Mouse (Mus musculus): Measurements from ENCODE around the gene Cct8. TPM values are rescaled to one million over a fixed set of nuclear protein-coding genes. Genes with fewer than 3 reads are reported as not detected.
"Not testable (repeated sequence)": the region's sequence is repeated elsewhere in the genome, so short reads cannot be mapped to it uniquely, and the experiment has no call there.

Gene Cct8
- polyA plus RNA-seq, 1 experiment from 2014 or later: 220 TPM

- peak overlapping the region; percentile 97 for H3K9ac ChIP-seq
- whole genome bisulfite sequencing (ENCODE audit: insufficient replicate concordance): under 1% methylated on average over 39 of the region's 39 CpGs
- ATAC-seq (ENCODE audit: insufficient read depth): peak; percentile 54
Observed at GRCm38 (mm10) chr16:87494955-87495655, 568 bp downstream of the Cct8 start.

GRCm38 (mm10) chr16:87492191-87492792 is 3.4 kb downstream of the Cct8 start:
- H3K36me3 ChIP-seq (replicated peaks): peaks cover 69% of the 10 kb centered on the region

More at GRCm38 (mm10) chr16:87494955-87495655, 568 bp downstream of the Cct8 start:
- Histone ChIP-seq H3K27ac (replicated peaks) (peak overlapping the region; percentile 82), H3K9me3 (replicated peaks) (no peaks in the 10 kb centered on the region), H3K27me3 (no peaks in the 10 kb centered on the region), H3K4me2 (peak overlapping the region; percentile 85), H3K36me3 (replicated peaks) (peaks cover 41% of the 10 kb centered on the region), H3K4me3 (replicated peaks) (peak overlapping the region; percentile 99), H3K4me1 (replicated peaks) (peaks cover 20% of the 10 kb centered on the region)

GRCm38 (mm10) chr16:87488605-87489004 is 7.1 kb downstream of the Cct8 start:
- 53% methylated on average over 2 of the region's 2 CpGs for WGBS (ENCODE audit: insufficient replicate concordance)
- Histone ChIP-seq H3K27me3 (no peaks in the 10 kb centered on the region), H3K36me3 (replicated peaks) (peaks cover 98% of the 10 kb centered on the region), H3K4me3 (replicated peaks) (no peak overlapping the region), H3K27ac (replicated peaks) (no peak overlapping the region), H3K4me1 (replicated peaks) (no peaks in the 10 kb centered on the region), H3K9ac (no peak overlapping the region), H3K9me3 (replicated peaks) (no peaks in the 10 kb centered on the region), H3K4me2 (no peak overlapping the region)
- ATAC-seq (ENCODE audit: insufficient read depth): no peak

More at GRCm38 (mm10) chr16:87492191-87492792, 3.4 kb downstream of the Cct8 start:
- peaks cover 20% of the 10 kb centered on the region for H3K4me1 ChIP-seq (replicated peaks)
- not testable (repeated sequence) for H3K27ac ChIP-seq (replicated peaks); H3K4me3 ChIP-seq (replicated peaks); ATAC-seq (ENCODE audit: insufficient read depth); H3K27me3 ChIP-seq; H3K9me3 ChIP-seq (replicated peaks); H3K4me2 ChIP-seq; H3K9ac ChIP-seq
- WGBS (ENCODE audit: insufficient replicate concordance): 84% methylated on average over 12 of the region's 12 CpGs

GRCm38 (mm10) chr16:87486739-87487138 is 8.9 kb downstream of the Cct8 start:
- Histone ChIP-seq H3K27ac (replicated peaks) (no peak overlapping the region), H3K27me3 (no peaks in the 10 kb centered on the region), H3K36me3 (replicated peaks) (peaks cover 96% of the 10 kb centered on the region), H3K9ac (no peak overlapping the region), H3K9me3 (replicated peaks) (no peaks in the 10 kb centered on the region), H3K4me3 (replicated peaks) (no peak overlapping the region), H3K4me2 (no peak overlapping the region), H3K4me1 (replicated peaks) (no peaks in the 10 kb centered on the region)
- WGBS (ENCODE audit: insufficient replicate concordance): 89% methylated on average over 5 of the region's 5 CpGs
- no peak for ATAC-seq (ENCODE audit: insufficient read depth)

GRCm38 (mm10) chr16:87484367-87484766 is 11.3 kb downstream of the Cct8 start:
- no peaks in the 10 kb centered on the region for H3K4me1 ChIP-seq (replicated peaks)
- H3K9me3 ChIP-seq (replicated peaks): no peaks in the 10 kb centered on the region
- H3K27me3 ChIP-seq: no peaks in the 10 kb centered on the region
- H3K4me3 ChIP-seq (replicated peaks): no peak overlapping the region
- peaks cover 91% of the 10 kb centered on the region for H3K36me3 ChIP-seq (replicated peaks)
- no peak overlapping the region for H3K27ac ChIP-seq (replicated peaks)
- H3K9ac ChIP-seq: no peak overlapping the region
- ATAC-seq (ENCODE audit: insufficient read depth): no peak
- H3K4me2 ChIP-seq: no peak overlapping the region
- WGBS (ENCODE audit: insufficient replicate concordance): 83% methylated on average over 5 of the region's 5 CpGs

- Histone ChIP-seq H3K36me3 (replicated peaks) (peaks cover 80% of the 10 kb centered on the region), H3K27me3 (no peaks in the 10 kb centered on the region), H3K4me3 (replicated peaks) (no peak overlapping the region), H3K27ac (replicated peaks) (no peak overlapping the region), H3K4me2 (no peak overlapping the region), H3K9ac (no peak overlapping the region), H3K4me1 (replicated peaks) (no peaks in the 10 kb centered on the region), H3K9me3 (replicated peaks) (no peaks in the 10 kb centered on the region)
- 77% methylated on average over 4 of the region's 4 CpGs for WGBS (ENCODE audit: insufficient replicate concordance)
- ATAC-seq (ENCODE audit: insufficient read depth): no peak
Observed at GRCm38 (mm10) chr16:87470579-87470978, 25.1 kb downstream of the Cct8 start.

- no peak overlapping the region for H3K27ac ChIP-seq (replicated peaks)
- no peaks in the 10 kb centered on the region for H3K27me3 ChIP-seq
- H3K4me1 ChIP-seq (replicated peaks): peaks cover 26% of the 10 kb centered on the region
- H3K4me2 ChIP-seq: no peak overlapping the region
- no peak for ATAC-seq (ENCODE audit: insufficient read depth)
- H3K9ac ChIP-seq: no peak overlapping the region
- H3K4me3 ChIP-seq (replicated peaks): no peak overlapping the region
- 91% methylated on average over 3 of the region's 3 CpGs for WGBS (ENCODE audit: insufficient replicate concordance)
- no peaks in the 10 kb centered on the region for H3K9me3 ChIP-seq (replicated peaks)
- peaks cover 43% of the 10 kb centered on the region for H3K36me3 ChIP-seq (replicated peaks)
Observed at GRCm38 (mm10) chr16:87458752-87459151, 36.9 kb downstream of the Cct8 start.

GRCm38 (mm10) chr16:87455180-87455611 is 40.5 kb downstream of the Cct8 start:
- no peaks in the 10 kb centered on the region for H3K27me3 ChIP-seq
- ATAC-seq (ENCODE audit: insufficient read depth): peak; percentile 78
- H3K27ac ChIP-seq (replicated peaks): peak overlapping the region; percentile 78
- H3K4me2 ChIP-seq: peak overlapping the region; percentile 81
- peak overlapping the region; percentile 87 for H3K9ac ChIP-seq
- WGBS (ENCODE audit: insufficient replicate concordance): under 1% methylated on average over 38 of the region's 38 CpGs
- H3K4me1 ChIP-seq (replicated peaks): peaks cover 26% of the 10 kb centered on the region
- H3K4me3 ChIP-seq (replicated peaks): peak overlapping the region; percentile 89
- H3K9me3 ChIP-seq (replicated peaks): no peaks in the 10 kb centered on the region
- peaks cover 16% of the 10 kb centered on the region; the same call in 1 of the 2 replicates for H3K36me3 ChIP-seq (replicated peaks)

- peak within 1 kb of the TSS; percentile 78 for H3K27ac ChIP-seq (replicated peaks)
- 14% methylated on average over 45 of the region's 45 CpGs for WGBS (ENCODE audit: insufficient replicate concordance)
- ATAC-seq (ENCODE audit: insufficient read depth): peak; percentile 96
Observed at GRCm38 (mm10) chr16:87454419-87455179, 41.1 kb downstream of the Cct8 start, which contains the start of gene Usp16. Gene Usp16, plus strand, starts transcription at chr16:87454703.

GRCm38 (mm10) chr16:87453226-87453625 is 42.4 kb downstream of the Cct8 start:
- no peaks in the 10 kb centered on the region for H3K27me3 ChIP-seq
- WGBS (ENCODE audit: insufficient replicate concordance): 82% methylated on average over 2 of the region's 2 CpGs
- H3K9me3 ChIP-seq (replicated peaks): no peaks in the 10 kb centered on the region
- no peak for ATAC-seq (ENCODE audit: insufficient read depth)
- H3K27ac ChIP-seq (replicated peaks): no peak overlapping the region
- no peak overlapping the region for H3K4me3 ChIP-seq (replicated peaks)
- H3K9ac ChIP-seq: no peak overlapping the region
- H3K4me2 ChIP-seq: no peak overlapping the region
- H3K36me3 ChIP-seq (replicated peaks): no peaks in the 10 kb centered on the region
- peaks cover 26% of the 10 kb centered on the region for H3K4me1 ChIP-seq (replicated peaks)

More at GRCm38 (mm10) chr16:87454419-87455179, 41.1 kb downstream of the Cct8 start, which contains the start of gene Usp16:
- H3K4me1 ChIP-seq (replicated peaks): peaks cover 26% of the 10 kb centered on the region
- H3K4me3 ChIP-seq (replicated peaks): peak within 1 kb of the TSS; percentile 89
- no peaks in the 10 kb centered on the region for H3K27me3 ChIP-seq
- peak within 1 kb of the TSS; percentile 81 for H3K4me2 ChIP-seq
- peaks cover 12% of the 10 kb centered on the region; the same call in 1 of the 2 replicates for H3K36me3 ChIP-seq (replicated peaks)
- peak within 1 kb of the TSS; percentile 87 for H3K9ac ChIP-seq
- H3K9me3 ChIP-seq (replicated peaks): no peaks in the 10 kb centered on the region

GRCm38 (mm10) chr16:87445528-87445927 is 50.1 kb downstream of the Cct8 start:
- no peak for ATAC-seq (ENCODE audit: insufficient read depth)
- H3K27ac ChIP-seq (replicated peaks): no peak overlapping the region
- H3K9ac ChIP-seq: no peak overlapping the region
- H3K36me3 ChIP-seq (replicated peaks): no peaks in the 10 kb centered on the region
- no peak overlapping the region for H3K4me2 ChIP-seq
- H3K4me1 ChIP-seq (replicated peaks): peaks cover 12% of the 10 kb centered on the region
- WGBS (ENCODE audit: insufficient replicate concordance): 67% methylated on average over 3 of the region's 3 CpGs
- no peaks in the 10 kb centered on the region for H3K27me3 ChIP-seq
- no peaks in the 10 kb centered on the region for H3K9me3 ChIP-seq (replicated peaks)
- H3K4me3 ChIP-seq (replicated peaks): no peak overlapping the region
